Mouse (Mus musculus): Measurements from ENCODE around the gene Alox12b.

Alox12b gene

DNA sequence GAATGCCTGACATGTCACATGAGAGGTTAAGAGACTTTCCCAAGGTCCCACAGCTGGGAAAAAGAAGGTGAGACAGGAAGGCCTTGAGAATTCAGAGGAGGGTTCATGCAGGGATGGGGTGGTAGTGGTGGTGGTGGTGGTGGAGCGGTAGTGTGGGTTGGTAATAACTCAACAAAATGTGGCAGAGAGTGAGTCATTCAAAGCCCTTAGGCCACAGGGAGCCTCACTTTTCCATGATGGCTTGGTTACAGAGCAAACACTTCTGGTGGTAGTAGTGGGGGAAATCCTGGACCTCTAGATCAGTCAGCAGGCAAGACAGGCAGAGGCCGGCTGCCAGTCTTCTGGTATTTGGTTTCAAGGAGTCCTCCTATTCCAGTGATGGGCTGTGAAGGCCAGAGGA, 15.8 kb downstream of the Alox12b start:
- DNase-seq (ENCODE audit: low spot score in 2 of 2), result no peak

DNA sequence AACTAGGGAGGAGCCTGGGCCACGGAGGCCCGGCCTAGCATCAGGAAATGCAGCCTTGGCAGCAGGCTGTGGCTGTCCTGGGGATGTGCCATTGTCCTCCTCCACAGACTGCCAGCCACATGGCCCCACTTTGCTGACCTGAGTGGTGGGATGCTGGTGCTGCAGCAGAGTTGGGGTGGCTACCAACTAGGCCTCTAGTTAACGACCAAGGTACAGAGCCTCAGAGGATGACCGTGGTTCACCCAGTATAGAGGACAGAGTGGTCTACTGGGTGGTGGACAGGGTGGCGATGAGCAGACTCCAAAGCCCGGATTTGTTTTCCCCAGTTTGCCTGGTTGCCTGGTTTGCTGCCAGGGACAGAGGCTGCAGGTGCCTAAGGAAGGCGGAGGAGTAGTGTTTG, 17.9 kb downstream of the Alox12b start:
- peak in 1 of 2 experiments; percentile 25 for DNase-seq (ENCODE audit: low spot score in 2 of 2)

DNA sequence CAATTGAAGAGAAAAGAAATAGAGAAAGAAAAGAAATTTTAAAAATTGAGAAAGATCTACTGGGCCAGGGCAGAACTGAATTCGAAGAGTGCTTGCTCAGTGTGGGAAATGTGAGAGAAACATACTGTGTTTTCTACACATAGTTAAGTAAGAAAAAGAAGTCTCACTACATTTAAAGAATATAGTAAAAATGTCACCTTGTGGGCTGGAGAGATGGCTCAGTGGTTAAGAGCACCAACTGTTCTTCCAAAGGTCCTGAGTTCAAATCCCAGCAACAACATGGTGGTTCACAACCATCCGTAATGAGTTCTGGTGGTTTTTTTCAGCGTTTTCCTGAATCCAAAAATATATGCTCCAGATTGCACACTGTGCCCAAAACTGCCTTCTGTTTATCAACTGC, 21.7 kb downstream of the Alox12b start:
- no peak for DNase-seq (ENCODE audit: low spot score in 2 of 2)

DNA sequence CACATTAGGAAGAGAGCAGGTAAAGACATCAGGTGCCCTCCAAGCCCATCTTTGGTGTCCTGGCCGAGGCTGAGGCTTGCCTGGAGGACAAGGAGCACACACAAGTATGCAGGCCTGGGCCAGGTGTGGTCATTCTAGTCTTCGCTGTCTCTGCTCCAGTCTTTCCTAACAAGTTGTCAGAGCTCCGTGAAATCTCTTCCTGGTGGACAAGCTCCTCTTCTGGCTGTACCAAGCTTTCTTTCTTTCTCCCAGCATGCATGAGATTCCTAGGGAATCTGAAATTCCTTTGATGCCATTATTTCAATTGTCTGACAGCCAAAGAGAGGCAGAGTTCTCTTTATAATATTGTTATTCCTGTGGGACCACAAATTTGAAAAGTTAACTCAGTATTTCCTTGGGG, 22.7 kb downstream of the Alox12b start:
- DNase-seq (ENCODE audit: low spot score in 2 of 2), result no peak

DNA sequence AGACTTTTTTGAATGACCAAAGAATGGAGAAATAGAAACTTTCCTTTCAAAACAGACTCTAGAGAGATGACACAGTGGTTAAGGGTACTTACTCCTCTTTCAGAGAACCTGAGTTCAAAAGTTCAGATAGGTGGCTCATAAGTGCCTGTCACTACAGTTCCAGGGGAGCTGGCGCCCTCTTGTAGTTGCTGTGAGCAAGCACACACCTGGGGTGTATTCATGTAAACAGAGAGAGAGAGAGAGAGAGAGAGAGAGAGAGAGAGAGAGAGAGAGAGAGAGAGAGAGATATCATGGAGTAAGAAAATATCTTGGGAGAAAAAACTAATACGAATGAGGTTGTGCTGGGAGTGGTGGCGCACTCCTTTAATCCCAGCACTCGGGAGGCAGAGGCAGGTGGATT, 23.3 kb downstream of the Alox12b start:
- DNase-seq (ENCODE audit: low spot score in 2 of 2), result no peak

DNA sequence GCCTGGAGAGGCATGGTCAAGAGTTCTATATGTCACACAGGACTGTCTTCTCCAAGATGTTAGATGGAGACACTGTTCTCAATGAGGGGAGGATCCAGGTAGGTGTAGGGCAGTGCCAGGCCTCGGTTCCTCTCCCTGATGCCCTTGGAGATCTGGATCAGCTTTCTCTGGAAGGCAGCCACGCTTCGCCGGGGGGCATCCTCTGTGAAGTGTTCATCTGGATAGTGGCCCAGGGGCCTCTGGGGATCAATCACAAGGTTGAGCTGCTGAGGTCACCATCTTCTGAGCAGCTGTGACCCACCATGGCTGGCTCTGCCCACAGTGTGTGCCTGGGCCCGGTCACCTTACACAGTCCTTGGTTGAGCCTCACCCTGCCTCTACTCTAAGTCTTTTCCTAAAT, 28.2 kb downstream of the Alox12b start:
- DNase-seq (ENCODE audit: low spot score in 2 of 2), result no peak

DNA sequence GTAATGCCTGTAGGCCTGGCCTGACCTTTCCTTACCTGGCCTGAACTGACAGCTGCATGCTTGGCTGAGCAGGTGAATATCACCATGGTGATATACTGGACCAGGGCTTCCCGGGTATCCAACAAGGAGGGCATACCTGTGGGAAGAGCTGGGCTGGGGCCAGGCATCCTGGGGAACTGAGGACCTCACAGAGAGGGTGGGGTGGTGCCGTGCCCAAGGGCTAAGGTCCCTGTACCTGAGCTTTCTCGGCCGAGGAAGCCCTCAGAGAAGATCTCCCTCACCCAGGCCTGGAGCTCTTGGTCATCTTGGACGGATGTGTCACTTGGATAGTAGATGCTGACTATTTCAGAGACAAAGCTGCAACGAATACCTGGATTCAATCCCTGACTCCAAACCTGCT, 29.1 kb downstream of the Alox12b start:
- no peak for DNase-seq (ENCODE audit: low spot score in 2 of 2)

DNA sequence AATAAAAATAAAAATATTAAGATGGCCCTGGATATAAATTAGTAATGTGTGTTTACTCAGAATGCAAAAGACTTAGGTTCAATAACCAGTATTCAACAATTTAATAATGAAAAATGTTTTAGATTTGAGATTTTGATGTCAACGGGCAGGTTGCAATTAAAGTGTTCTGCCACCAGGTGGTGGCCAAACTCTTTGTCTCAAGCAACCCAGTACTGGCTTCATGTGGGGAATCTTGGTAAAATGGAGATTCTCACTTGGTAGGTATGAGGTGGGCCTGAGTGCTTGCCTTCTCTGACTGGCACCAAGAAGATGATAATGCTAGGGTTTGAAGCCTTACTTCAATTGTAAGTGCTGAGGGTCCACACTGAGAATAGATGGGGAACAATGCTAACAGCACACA, 36.1 kb downstream of the Alox12b start:
- peak in 1 of 2 experiments; percentile 54 for DNase-seq (ENCODE audit: low spot score in 2 of 2)

DNA sequence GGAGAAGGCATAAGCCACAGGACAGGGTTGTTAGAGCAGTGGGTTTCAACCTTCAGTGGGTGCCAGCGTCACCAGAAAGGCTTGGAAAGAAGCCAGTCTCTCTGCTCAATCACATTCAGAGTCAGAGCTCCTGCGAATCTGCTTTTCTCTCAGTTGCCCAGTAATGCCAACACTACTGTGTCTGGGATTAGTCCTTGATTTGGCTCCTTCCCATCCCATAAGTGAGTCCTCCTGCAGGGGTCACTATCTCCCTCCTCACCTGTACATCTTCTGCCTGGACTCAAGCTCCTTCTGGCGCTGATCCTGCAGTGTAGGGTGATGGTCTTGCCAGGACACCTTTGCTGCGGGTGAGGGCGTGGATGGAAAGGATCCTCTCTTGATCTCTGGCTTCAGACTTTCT, 40.0 kb downstream of the Alox12b start:
- DNase-seq (ENCODE audit: low spot score in 2 of 2), result no peak

DNA sequence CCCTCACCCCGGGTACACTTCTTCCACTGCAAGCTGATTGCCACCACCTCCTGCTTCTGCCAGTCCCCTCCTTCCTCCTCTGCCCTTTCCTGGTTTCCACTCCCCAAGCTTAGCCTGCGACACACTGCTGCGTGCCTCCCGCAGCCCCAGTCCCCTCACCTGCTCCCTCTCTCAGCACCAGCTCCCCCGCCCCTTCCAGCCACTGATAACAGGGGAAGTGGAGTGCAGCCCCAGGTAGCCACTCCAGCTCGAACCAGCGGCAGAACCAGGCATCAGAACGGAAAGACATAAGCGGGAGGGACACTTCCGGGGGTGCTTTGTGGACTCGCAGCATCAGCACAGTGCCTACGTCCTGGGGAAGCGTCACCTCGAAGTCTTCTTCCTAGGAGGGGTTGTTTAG, 40.4 kb downstream of the Alox12b start:
- DNase-seq (ENCODE audit: low spot score in 2 of 2), result no peak

DNA sequence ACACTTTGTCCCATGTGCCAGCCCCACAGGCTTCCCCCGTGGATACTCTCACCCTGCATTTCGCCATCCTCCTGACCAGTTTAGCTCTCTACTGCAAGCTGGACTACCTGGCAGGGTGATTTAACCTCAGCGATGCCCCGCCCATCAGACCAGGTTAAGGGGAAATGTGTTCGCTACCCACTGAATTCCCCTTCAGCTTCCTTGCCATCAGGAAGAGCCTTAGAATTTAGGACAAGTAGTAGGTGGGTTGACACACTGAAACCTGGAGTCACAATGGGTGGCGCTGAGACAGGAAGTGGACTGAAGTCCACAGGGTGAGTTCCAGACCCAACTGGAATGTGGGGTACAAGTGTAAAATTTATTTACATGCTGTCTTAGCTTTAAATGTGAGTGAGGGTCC, 41.0 kb downstream of the Alox12b start, which contains the start of gene Alox8:
TSS of gene Alox8 (minus strand) at position 101 of the 400 bp plus-strand sequence.
- DNase-seq (ENCODE audit: low spot score in 2 of 2), result no peak

DNA sequence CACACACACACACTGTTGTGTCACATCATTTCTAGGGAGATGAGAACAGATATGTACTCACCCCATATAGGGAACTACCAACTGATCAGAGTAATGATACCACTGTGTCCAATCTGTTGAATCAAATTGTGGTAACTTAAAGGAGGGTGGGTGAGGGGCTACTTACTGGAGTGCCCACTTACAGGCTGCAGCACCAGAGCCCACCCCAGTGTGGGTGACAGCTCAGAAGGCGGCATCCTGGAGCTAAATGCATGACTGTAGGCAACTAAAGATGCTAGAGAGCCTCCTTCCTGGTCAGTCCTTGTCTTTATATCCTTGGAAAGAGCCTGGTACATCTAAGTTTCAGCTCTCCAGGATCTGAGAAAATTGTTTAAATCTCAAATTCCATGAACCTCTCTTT, 42.5 kb downstream of the Alox12b start:
- no peak for DNase-seq (ENCODE audit: low spot score in 2 of 2)

DNA sequence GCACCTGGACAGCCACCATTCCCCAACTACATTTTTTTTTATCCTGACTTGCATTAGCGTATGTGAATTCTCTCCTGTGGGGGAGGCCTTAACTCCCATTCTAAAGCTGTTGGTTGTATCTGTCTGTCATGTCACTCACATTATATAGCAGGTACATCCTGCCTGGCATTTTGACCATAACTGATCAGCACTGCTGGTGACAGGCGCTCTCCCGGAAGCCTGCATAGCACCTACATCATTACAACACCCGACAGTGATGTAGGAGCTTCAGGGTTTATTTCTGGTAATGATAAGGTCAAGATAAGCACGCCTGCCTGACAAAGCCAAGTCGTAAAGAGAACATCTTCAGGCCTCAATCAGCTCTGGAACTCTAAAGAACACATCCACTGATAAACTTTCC, 43.4 kb downstream of the Alox12b start:
- DNase-seq (ENCODE audit: low spot score in 2 of 2), result no peak

DNA sequence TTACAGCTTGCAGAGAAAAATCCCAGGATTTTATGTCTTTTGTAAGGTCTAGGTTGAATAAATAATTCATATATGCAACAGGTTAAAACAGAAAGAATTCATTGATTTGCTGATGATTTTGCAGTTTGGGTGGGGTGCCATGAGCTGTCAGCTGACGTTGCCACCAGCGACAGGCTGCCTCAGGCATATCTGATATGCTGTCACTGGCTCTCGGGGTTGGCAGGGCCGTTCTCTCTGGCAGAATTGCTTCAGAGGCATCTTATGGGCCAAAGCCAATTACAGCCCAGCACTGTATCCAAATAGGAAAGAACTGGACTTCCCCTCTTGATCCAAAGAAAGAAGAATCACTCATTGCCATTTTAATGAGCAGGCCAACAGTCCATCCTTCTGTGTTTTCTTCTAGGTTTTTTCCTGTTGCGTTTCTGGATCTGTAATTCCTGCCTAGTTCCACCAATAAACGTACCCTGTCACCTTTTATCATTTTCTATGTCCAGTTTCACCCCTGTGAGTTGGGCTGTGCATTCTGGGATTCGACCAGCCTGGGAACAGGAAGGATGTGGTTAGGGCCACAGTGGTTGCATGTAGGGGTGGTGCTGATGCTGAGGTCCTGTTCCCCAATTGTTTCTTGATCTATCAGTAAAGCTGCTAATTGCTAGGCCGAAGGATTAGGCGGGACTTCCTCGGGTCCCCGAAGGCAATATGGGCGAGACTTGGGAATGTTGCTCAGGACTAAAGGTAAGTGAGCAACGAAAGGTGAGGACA, 45.9 kb downstream of the Alox12b start:
- DNase-seq (ENCODE audit: low spot score in 2 of 2), result no peak

DNA sequence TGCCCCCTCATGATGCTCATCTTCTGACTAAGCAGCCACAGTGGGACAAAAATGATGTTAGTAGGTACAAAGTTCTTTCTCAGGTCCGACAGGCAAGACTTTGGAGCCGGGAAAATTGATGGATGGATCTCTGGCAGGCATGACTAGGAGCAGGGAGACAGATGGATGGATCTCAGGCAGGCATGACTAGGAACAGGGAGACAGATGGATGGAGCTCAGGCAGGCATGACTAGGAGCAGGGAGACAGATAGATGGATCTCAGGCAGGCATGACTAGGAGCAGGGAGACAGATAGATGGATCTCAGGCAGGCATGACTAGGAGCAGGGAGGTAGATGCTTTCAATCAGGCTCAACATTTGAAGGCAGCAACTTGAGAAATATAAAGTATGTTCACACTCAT, 54.6 kb downstream of the Alox12b start:
- DNase-seq (ENCODE audit: low spot score in 2 of 2), result peak; percentile 56 to 67

DNA sequence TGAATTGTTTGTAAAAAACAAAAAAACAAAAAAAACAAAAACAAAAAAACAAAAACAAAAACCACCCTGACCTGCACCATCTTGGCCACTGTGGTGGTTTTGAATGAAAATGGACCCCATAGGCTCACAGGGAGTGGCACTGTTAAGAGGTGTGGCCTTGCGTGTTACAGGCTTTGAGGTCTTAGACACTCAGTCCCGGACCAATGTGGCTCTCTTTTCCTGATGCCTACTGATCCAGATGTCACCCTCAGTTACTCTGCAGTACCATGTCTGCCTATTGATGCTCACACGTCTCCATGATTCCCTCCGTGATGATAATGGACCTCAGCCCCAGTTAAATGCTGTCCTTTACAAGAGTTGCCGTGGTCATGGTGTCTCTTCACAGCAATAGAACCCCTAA, 60.6 kb downstream of the Alox12b start:
- no peak for DNase-seq (ENCODE audit: low spot score in 2 of 2)

DNA sequence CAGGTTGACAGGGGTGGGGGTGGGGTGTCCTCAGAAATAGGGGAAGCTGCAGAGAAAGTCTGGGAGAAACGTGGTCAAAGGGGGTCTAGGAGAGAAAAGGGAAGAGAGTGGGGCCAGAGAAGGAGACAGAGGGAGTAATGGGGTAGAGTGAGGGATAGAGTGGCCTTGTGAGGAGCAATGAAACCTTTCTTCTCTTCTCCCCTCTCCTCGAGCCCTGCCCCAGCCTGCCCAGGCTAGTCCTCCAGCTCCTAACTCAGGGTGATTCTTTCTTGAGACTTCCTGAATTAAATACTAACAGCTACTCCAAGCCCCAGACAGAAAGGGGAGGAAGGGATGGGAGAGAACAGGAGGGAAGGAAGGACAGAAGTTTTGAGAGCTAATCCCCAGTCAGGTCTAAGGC, 61.9 kb downstream of the Alox12b start:
- no peak for DNase-seq (ENCODE audit: low spot score in 2 of 2)

Measured in right cerebral cortex, adult 2 months (tissue).